Mouse (Mus musculus) activated CD4-positive, CD25-positive, alpha-beta regulatory T cell, adult 9 weeks (primary cell): Measurements from ENCODE around the gene Add2. TPM values are rescaled to one million over a fixed set of nuclear protein-coding genes. Genes with fewer than 3 reads are reported as not detected.

Experiments used
- polyA plus RNA-seq: library from polyadenylated mRNA; unstranded; fragments of 100-300 nt; shearing (Covaris generic); gene quantifications from one replicate; pipeline ENCODE4 v1.2.1, GENCODE M21; 2017

Gene Add2
- not detected for polyA plus RNA-seq

DNA sequence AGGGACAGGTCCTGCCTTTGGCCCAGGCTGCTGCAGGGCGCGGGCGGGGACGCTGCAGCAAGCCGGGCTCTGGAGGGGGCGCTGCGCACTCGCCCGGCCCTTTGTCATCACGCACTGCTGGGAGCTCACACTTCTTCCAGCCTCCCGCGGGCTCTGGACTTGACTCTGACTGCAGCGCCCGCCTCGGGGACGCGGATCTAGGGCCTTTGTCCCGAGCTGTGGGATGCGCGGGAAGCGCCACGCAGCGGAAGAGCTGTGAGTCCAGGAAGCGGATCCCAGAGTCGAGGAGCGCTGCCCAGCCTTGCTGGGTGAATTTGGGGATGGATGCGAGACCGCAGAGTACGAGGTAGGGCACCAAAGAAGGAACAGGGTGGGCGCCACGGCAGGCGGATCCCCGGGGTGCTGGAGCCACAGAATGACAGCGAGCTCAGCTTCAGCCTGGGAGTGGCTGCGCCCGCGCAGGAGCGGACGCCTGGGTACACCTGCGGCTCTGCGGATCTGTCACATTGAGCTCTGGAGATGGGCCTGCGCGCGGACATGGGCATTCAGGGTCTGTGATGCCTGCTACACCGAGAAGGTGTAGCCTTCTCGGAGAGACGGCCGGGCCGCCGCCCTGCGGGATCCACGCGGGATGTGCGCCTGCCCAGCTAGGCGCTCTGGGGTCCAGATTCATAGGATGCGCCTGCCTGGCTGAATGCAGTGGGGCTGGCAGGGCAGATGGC is at the start of gene Add2:
TSS of gene Add2 (plus strand) at position 81 of the 722 bp plus-strand sequence.

DNA sequence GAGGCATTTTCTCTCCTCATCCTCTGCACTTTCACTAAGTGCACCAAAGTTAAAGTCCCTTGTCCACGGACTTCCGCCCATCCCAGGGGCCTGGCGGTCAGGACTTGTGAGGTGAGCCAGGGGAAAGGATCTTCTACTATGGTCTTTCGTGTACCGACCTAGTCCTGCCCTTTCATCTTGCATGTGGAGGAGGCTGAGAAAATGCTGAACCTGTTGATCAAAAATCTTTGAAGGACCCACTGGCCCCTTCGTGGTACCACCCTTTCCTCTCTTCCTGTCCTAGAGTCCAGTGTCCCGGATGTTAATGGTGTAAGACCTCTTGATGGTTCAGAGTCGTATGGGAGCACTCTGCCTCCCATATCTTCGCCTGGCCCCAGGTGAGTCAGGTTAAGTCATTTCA is 12.6 kb upstream of the Add2 start, which contains the start of gene Figla:
TSS of gene Figla (plus strand) at position 301 of the 400 bp plus-strand sequence.

Other genes with a start within 250 kb of the Add2 start
- gene Nat8f6, start 207.7 kb upstream of the Add2 start, polyA plus RNA-seq, result not detected
- not detected for gene Nat8f5, start 207.7 kb upstream of the Add2 start, polyA plus RNA-seq
- gene Nat8, start 196.6 kb upstream of the Add2 start, polyA plus RNA-seq, result not detected
- not detected for gene Nat8f2, start 159.5 kb upstream of the Add2 start, polyA plus RNA-seq
- 7.3 TPM for gene Nat8f4, start 123.8 kb upstream of the Add2 start, polyA plus RNA-seq
- gene Tprkb, start 116.8 kb upstream of the Add2 start, polyA plus RNA-seq, result 51.9 TPM
- gene Nat8f1, start 113.0 kb upstream of the Add2 start, polyA plus RNA-seq, result 11.3 TPM
- 249 TPM for gene Dusp11, start 67.0 kb upstream of the Add2 start, polyA plus RNA-seq
- not detected for gene Figla, start 12.5 kb upstream of the Add2 start, polyA plus RNA-seq
- gene Tgfa, start 166.5 kb downstream of the Add2 start, polyA plus RNA-seq, result not detected